Mouse (Mus musculus): ENCODE measurements at regions not wholly inside any gene's neighbourhood (a gene's known extent, or its start where the extent isn't known, plus 50 kb on each side); places are given as distances from the start of the nearest gene placed in this dataset.

DNA sequence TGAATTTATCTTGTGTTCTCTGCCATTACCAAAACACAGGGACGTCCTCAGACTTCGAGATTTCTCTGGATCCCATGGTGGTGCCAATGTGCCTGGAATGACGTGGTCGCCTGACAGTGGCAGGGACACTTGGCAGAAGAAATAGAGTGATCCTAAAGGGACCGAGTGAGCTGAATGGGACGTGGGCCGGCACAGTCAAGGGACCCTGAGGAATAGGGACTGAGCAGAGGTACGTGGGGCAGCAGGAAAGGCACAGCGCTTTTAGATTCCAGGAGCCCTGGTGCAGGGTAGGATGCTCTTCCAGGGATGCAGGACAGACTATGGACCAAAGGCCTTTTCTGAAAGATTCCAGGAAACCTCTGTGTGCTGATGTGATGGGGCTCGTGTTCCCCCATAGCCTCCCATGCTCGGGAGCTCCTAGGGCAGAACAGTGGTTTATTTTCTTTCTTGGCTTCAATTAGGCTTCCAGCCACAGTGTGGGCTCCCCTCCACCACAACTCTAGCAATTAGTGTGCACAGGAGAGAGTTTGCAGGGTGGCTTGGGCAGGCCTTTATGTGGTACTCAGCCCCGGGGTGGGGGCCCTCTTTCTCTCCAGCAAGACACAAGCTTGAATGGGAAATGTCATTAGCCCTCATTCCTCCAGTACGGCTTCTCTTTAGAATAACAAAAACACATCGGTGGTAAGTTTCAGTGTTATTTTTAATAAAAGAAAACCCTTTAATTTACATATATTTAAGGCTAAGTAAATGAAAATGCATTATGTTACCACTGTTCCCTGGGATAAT lies 143.0 kb upstream of the A230072I06Rik start:
- TF ChIP-seq CTCF (IDR thresholded peaks at IDR 0.05; ENCODE audit: control insufficient read depth, insufficient read depth, low read length) (no peak), POLR2A (IDR thresholded peaks at IDR 0.05; ENCODE audit: borderline replicate concordance, control insufficient read depth, low read depth, low read length) (no peak)

All from bone marrow, adult 2 months (tissue).